Mouse (Mus musculus): ENCODE measurements at regions not wholly inside any gene's neighbourhood (a gene's known extent, or its start where the extent isn't known, plus 50 kb on each side); places are given as distances from the start of the nearest gene placed in this dataset.

DNA sequence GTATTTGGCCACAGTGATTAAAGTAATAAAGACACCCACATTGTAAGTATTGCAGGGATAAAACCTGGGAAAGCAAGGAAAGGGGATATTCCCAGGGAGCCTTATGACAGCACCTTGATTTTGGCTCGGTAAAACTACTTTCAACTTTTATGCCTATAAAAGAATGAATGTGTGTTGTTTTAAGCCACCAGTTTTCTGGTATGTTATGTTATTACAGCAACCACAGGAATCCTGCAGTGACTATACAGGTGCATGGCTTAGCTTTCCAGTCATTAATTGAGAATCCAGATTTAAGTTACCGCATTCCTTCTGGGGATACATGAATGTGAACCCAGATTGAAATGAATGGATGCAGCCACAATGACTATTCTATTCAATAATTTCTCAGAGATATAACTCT lies 537.2 kb upstream of the Sel1l start:
- Histone ChIP-seq H3K4me1 (ENCODE audit: control insufficient read depth in 1 of 2, insufficient read depth in 2 of 2, low read length in 2 of 2) (no peaks in the 10 kb centered on the region), H3K9me3 (replicated peaks; ENCODE audit: insufficient read depth, low read length) (no peaks in the 10 kb centered on the region), H3K9ac (ENCODE audit: control insufficient read depth, low read depth, low read length, poor library complexity, severe bottlenecking) (no peak overlapping the region), H3K4me3 (ENCODE audit: control insufficient read depth in 1 of 2, insufficient read depth in 1 of 2, low read depth in 2 of 2, low read length in 2 of 2) (no peak overlapping the region), H3K36me3 (ENCODE audit: control insufficient read depth in 1 of 2, insufficient read depth in 2 of 2, low read length in 2 of 2) (no peaks in the 10 kb centered on the region), H3K79me2 (ENCODE audit: control insufficient read depth, insufficient read depth, low read length, poor library complexity) (no peaks in the 10 kb centered on the region), H3K27ac (ENCODE audit: control insufficient read depth, low read depth, low read length) (no peak overlapping the region), H3K27me3 (ENCODE audit: control insufficient read depth in 1 of 2, insufficient read depth in 2 of 2, low read length in 2 of 2) (no peaks in the 10 kb centered on the region)
- no peak for DNase-seq (ENCODE audit: low read depth, low spot score)
- TF ChIP-seq ELF1 (IDR thresholded peaks at IDR 0.05; ENCODE audit: low read depth, low read length) (no peak), CHD1 (IDR thresholded peaks at IDR 0.05; ENCODE audit: low read depth, low read length) (no peak), MXI1 (IDR thresholded peaks at IDR 0.05; ENCODE audit: low read depth, low read length) (no peak), TAL1 (IDR thresholded peaks at IDR 0.05; ENCODE audit: low read length) (no peak)

DNA sequence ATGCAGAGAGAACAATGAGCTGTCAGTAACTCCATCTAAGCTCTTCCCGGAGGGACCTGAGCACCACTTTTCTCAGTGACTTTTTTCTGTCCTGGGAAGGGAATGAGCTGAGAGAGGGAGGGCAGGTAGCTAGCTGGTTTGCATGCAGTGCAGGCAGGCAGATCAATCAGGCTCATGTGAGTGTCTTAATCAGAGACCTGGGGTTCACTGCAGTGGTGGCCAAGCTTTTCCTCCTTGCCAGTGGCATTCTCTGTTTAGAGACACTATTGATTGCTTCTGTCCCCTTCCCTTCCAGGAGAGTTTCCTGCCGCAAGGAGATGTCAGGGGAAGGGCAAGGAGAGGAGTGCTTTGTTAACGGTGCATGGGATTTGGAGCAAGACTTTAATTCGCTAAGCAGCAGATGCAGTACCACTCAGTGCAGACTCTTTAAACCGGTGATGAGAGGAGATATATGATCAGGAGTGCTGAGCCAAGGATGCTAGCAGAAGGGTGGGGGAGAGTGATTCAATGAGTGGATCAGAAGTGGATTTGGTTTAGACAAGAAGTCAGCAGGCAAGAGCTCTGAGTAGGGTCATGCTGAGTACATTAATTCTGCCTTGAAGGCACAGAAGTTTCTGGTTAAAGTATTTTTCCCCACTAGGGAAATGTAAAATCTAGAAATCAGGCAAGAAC lies 535.4 kb upstream of the Sel1l start:
- no peak overlapping the region for H3K27ac ChIP-seq (ENCODE audit: control insufficient read depth, low read depth, low read length)
- no peak for TF ChIP-seq SIN3A (IDR thresholded peaks at IDR 0.05; ENCODE audit: low read length)
- no peak for TF ChIP-seq MYC (IDR thresholded peaks at IDR 0.05; ENCODE audit: low read depth, low read length)
- TF ChIP-seq MAFK (IDR thresholded peaks at IDR 0.05; ENCODE audit: borderline replicate concordance, low read depth, low read length) = no peak
- TF ChIP-seq NRF1 (IDR thresholded peaks at IDR 0.05; ENCODE audit: insufficient read depth, low read depth, low read length, poor library complexity, severe bottlenecking) = no peak
- no peak for TF ChIP-seq MAX (IDR thresholded peaks at IDR 0.05; ENCODE audit: low read length)
- TF ChIP-seq ZMIZ1 (IDR thresholded peaks at IDR 0.05; ENCODE audit: low read depth, low read length) = no peak
- TF ChIP-seq TBP (IDR thresholded peaks at IDR 0.05; ENCODE audit: low read depth, low read length) = no peak
- TF ChIP-seq POLR2AphosphoS5 (IDR thresholded peaks at IDR 0.05; ENCODE audit: borderline replicate concordance, low read depth, low read length) = no peak
- no peak for TF ChIP-seq KAT2A (conservative IDR thresholded peaks at IDR 0.05; ENCODE audit: low read depth, low read length)
- no peak for TF ChIP-seq BHLHE40 (IDR thresholded peaks at IDR 0.05; ENCODE audit: borderline replicate concordance, low read depth, low read length)
- TF ChIP-seq HCFC1 (IDR thresholded peaks at IDR 0.05; ENCODE audit: low read depth, low read length) = no peak
- no peak for TF ChIP-seq EP300 (IDR thresholded peaks at IDR 0.05; ENCODE audit: low read depth in 1 of 2, low read length in 2 of 2)
- no peak for TF ChIP-seq JUND (IDR thresholded peaks at IDR 0.05; ENCODE audit: low read depth, low read length)
- TF ChIP-seq ZNF384 (IDR thresholded peaks at IDR 0.05; ENCODE audit: low read depth, low read length) = no peak
- no peak for TF ChIP-seq RAD21 (IDR thresholded peaks at IDR 0.05; ENCODE audit: low read depth, low read length)
- no peak for TF ChIP-seq CHD2 (IDR thresholded peaks at IDR 0.05; ENCODE audit: low read length)
- no peak for TF ChIP-seq ZKSCAN1 (IDR thresholded peaks at IDR 0.05; ENCODE audit: low read depth, low read length)
- no peak for TF ChIP-seq ELF1 (IDR thresholded peaks at IDR 0.05; ENCODE audit: low read depth, low read length)
- H3K36me3 ChIP-seq (ENCODE audit: control insufficient read depth in 1 of 2, insufficient read depth in 2 of 2, low read length in 2 of 2) = no peaks in the 10 kb centered on the region
- no peak for DNase-seq (ENCODE audit: low read depth, low spot score)
- no peak overlapping the region for H3K9ac ChIP-seq (ENCODE audit: control insufficient read depth, low read depth, low read length, poor library complexity, severe bottlenecking)
- no peaks in the 10 kb centered on the region for H3K4me1 ChIP-seq (ENCODE audit: control insufficient read depth in 1 of 2, insufficient read depth in 2 of 2, low read length in 2 of 2)
- H3K79me2 ChIP-seq (ENCODE audit: control insufficient read depth, insufficient read depth, low read length, poor library complexity) = no peaks in the 10 kb centered on the region
- H3K27me3 ChIP-seq (ENCODE audit: control insufficient read depth in 1 of 2, insufficient read depth in 2 of 2, low read length in 2 of 2) = no peaks in the 10 kb centered on the region
- H3K4me3 ChIP-seq (ENCODE audit: control insufficient read depth in 1 of 2, insufficient read depth in 1 of 2, low read depth in 2 of 2, low read length in 2 of 2) = no peak overlapping the region
- no peaks in the 10 kb centered on the region for H3K9me3 ChIP-seq (replicated peaks; ENCODE audit: insufficient read depth, low read length)
